Mouse (Mus musculus) megakaryocyte, embryonic 14.5 days (primary cell): Measurements from ENCODE around the gene Col18a1.

ENCODE experiments used
- FLI1 ChIP-seq: IDR thresholded peaks from 2 replicates; pipeline ENCODE4 v1.6.1; 2012; ENCODE audit warnings: low read length, inconsistent platforms, mixed read lengths
- GATA1 ChIP-seq: IDR thresholded peaks from 3 replicates; pipeline ENCODE4 v1.6.1; 2012; ENCODE audit warnings: mixed read lengths, low read length, inconsistent platforms, borderline replicate concordance

- TF ChIP-seq GATA1, result no peak
- TF ChIP-seq FLI1, result no peak
Measured at GRCm38 (mm10) chr10:77093817-77094216, 72.5 kb downstream of the Col18a1 start.
